In genomic region chr17:3442526-3443401, GRCm38 (mm10) we compare ENCODE assay signal across 9 mouse cellular contexts.
DNase-seq lines count a peak whose midpoint lies in the region; ATAC-seq and TF ChIP-seq lines count a peak whose summit lies in the region.
"Had no signal": no experiment of that assay in that cellular context is flagged by ENCODE, and none has a peak within 500 bp of the region (broad histone marks: within the 10 kb centered on the region; RNA-seq: fewer than 3 reads in every experiment).

No protein-coding gene starts in this region.

- H3ac ChIP-seq in myocyte (ENCODE audit: control insufficient read depth, insufficient read length), result no peak overlapping the region

- no peaks in the 10 kb centered on the region for H3K27me3 ChIP-seq in hindbrain, embryonic 11.5 days (ENCODE audit: control insufficient read depth, insufficient read depth, low read length)
- H3K27me3 ChIP-seq in hindbrain, embryonic 10.5 days (ENCODE audit: insufficient read depth, poor library complexity, severe bottlenecking), result no peaks in the 10 kb centered on the region
- H3K27me3 ChIP-seq in hindbrain, embryonic 15.5 days, result no peaks in the 10 kb centered on the region
- H3K27me3 ChIP-seq in myocyte (ENCODE audit: control insufficient read depth, insufficient read depth, insufficient read length), result no peaks in the 10 kb centered on the region

- no peak for TF ChIP-seq POLR2A in myocyte (IDR thresholded peaks at IDR 0.05; ENCODE audit: insufficient read length, low read depth)

- no peak for DNase-seq in hindbrain, embryonic 11.5 days (ENCODE audit: low spot score)
- DNase-seq in hindbrain, embryonic 10.5 days (ENCODE audit: low spot score), result no peak
- peak; percentile 46 for DNase-seq in retina, postnatal 1 day
- DNase-seq in retina, embryonic 14.5 days (ENCODE audit: low spot score), result no peak
- no peak for DNase-seq in cerebellum, adult 9-10 months
- DNase-seq in spleen, postnatal 36 days (ENCODE audit: low spot score in 2 of 2), result no peak
- DNase-seq: kidney, adult 2 months had no signal

- no peaks in the 10 kb centered on the region for H3K79me2 ChIP-seq in myocyte (ENCODE audit: control insufficient read depth, insufficient read depth)

- H3K9ac ChIP-seq in hindbrain, embryonic 11.5 days (ENCODE audit: low read depth, low read length), result no peak overlapping the region
- H3K9ac ChIP-seq in hindbrain, embryonic 15.5 days, result no peak overlapping the region

- H3K36me3 ChIP-seq in hindbrain, embryonic 11.5 days (ENCODE audit: control insufficient read depth, insufficient read depth, low read length), result no peaks in the 10 kb centered on the region
- H3K36me3 ChIP-seq in hindbrain, embryonic 10.5 days, result no peaks in the 10 kb centered on the region
- H3K36me3 ChIP-seq in hindbrain, embryonic 15.5 days, result no peaks in the 10 kb centered on the region
- no peaks in the 10 kb centered on the region for H3K36me3 ChIP-seq in myocyte (ENCODE audit: control insufficient read depth, insufficient read depth)

- no peak overlapping the region for H3K4me3 ChIP-seq in hindbrain, embryonic 11.5 days (ENCODE audit: low read depth, low read length)
- H3K4me3 ChIP-seq in hindbrain, embryonic 10.5 days, result no peak overlapping the region
- no peak overlapping the region for H3K4me3 ChIP-seq in hindbrain, embryonic 15.5 days
- H3K4me3 ChIP-seq in myocyte, result no peak overlapping the region

- 67% methylated on average over 10 of the region's 10 CpGs for WGBS in hindbrain, embryonic 11.5 days
- WGBS in hindbrain, embryonic 10.5 days, result 75% methylated on average over 10 of the region's 10 CpGs
- 42% methylated on average over 10 of the region's 10 CpGs for WGBS in hindbrain, embryonic 15.5 days

- no peak overlapping the region for H3K27ac ChIP-seq in hindbrain, embryonic 11.5 days (ENCODE audit: low read depth, low read length)
- H3K27ac ChIP-seq in hindbrain, embryonic 10.5 days, result no peak overlapping the region
- H3K27ac ChIP-seq in hindbrain, embryonic 15.5 days (replicated peaks), result peak overlapping the region; percentile 38; the same call in 1 of the 2 replicates

- H3K9me3 ChIP-seq in hindbrain, embryonic 11.5 days (ENCODE audit: control insufficient read depth, low read length), result no peaks in the 10 kb centered on the region
- H3K9me3 ChIP-seq in hindbrain, embryonic 10.5 days, result no peaks in the 10 kb centered on the region
- no peaks in the 10 kb centered on the region for H3K9me3 ChIP-seq in hindbrain, embryonic 15.5 days

- ATAC-seq in hindbrain, embryonic 11.5 days (ENCODE audit: low FRiP score), result 0 out of 2 replicates have a peak, but pooled peaks have one; percentile 4
- peak; percentile 81 for ATAC-seq in hindbrain, embryonic 15.5 days (ENCODE audit: low FRiP score, low read depth)

- no peaks in the 10 kb centered on the region for H3K4me1 ChIP-seq in hindbrain, embryonic 11.5 days (replicated peaks; ENCODE audit: control insufficient read depth, insufficient read depth, low read length)
- peaks cover 9% of the 10 kb centered on the region for H3K4me1 ChIP-seq in hindbrain, embryonic 10.5 days (replicated peaks)
- H3K4me1 ChIP-seq in hindbrain, embryonic 15.5 days (replicated peaks), result peaks cover 3% of the 10 kb centered on the region; the same call in 1 of the 2 replicates

- no peak overlapping the region for H3K4me2 ChIP-seq in hindbrain, embryonic 11.5 days (replicated peaks; ENCODE audit: low read depth, low read length)
- no peak overlapping the region for H3K4me2 ChIP-seq in hindbrain, embryonic 15.5 days
- peak overlapping the region; percentile 72 for H3K4me2 ChIP-seq in myocyte (ENCODE audit: low read depth)

TF ChIP-seq in myocyte, 11 proteins besides CTCF, POLR2A, EP300 and RAD21:
- TF ChIP-seq TCF12 (IDR thresholded peaks at IDR 0.05; ENCODE audit: insufficient read depth, poor library complexity, severe bottlenecking), result peak; percentile 11
- TF ChIP-seq POLR2AphosphoS2 (IDR thresholded peaks at IDR 0.05; ENCODE audit: insufficient read length, low read depth), result no peak
- TF ChIP-seq TCF3 (IDR thresholded peaks at IDR 0.05; ENCODE audit: insufficient read length, low read depth), result no peak
- no peak for TF ChIP-seq CEBPB (IDR thresholded peaks at IDR 0.05; ENCODE audit: insufficient read depth, poor library complexity, severe bottlenecking)
- no peak for TF ChIP-seq USF1 (IDR thresholded peaks at IDR 0.05; ENCODE audit: low read depth)
- TF ChIP-seq MYOD1 (IDR thresholded peaks at IDR 0.05; ENCODE audit: control insufficient read depth in 1 of 3, insufficient read length in 2 of 3, low read depth in 2 of 3), result peak in 2 of 3 experiments; percentile 52 to 88
- no peak for TF ChIP-seq SRF (IDR thresholded peaks at IDR 0.05; ENCODE audit: control insufficient read depth, insufficient read length, low read depth)
- TF ChIP-seq E2F4 (IDR thresholded peaks at IDR 0.05; ENCODE audit: insufficient read depth), result no peak
- peak in 2 of 3 experiments; percentile 5 to 56 for TF ChIP-seq MYOG (IDR thresholded peaks at IDR 0.05; ENCODE audit: control insufficient read depth in 1 of 3, insufficient read depth in 1 of 3, insufficient read length in 2 of 3, low read depth in 2 of 3)
- no peak for TF ChIP-seq MAX (IDR thresholded peaks at IDR 0.05; ENCODE audit: low read depth)
- TF ChIP-seq REST (IDR thresholded peaks at IDR 0.05; ENCODE audit: insufficient read depth, insufficient read length), result no peak
